In genomic region chr9:50700921-50701691, GRCm38 (mm10) we compare ENCODE assay signal across 9 mouse cellular contexts. TPM values are rescaled to one million over a fixed set of nuclear protein-coding genes. Genes with fewer than 3 reads are reported as not detected.
A peak's percentile ranks its signal among the peaks of the same experiment; 100 is the strongest.
DNase-seq lines count a peak whose midpoint lies in the region; ATAC-seq and TF ChIP-seq lines count a peak whose summit lies in the region.
"Had no signal": no experiment of that assay in that cellular context is flagged by ENCODE, and none has a peak within 500 bp of the region (broad histone marks: within the 10 kb centered on the region; RNA-seq: fewer than 3 reads in every experiment).

No protein-coding gene starts in this region.

- no peaks in the 10 kb centered on the region for H3K36me3 ChIP-seq in stomach, embryonic 14.5 days (ENCODE audit: control insufficient read depth, insufficient read depth, low read length)
- H3K36me3 ChIP-seq in thymus, adult 2 months (ENCODE audit: control insufficient read depth, insufficient read depth, low read length) = no peaks in the 10 kb centered on the region

- no peaks in the 10 kb centered on the region for H3K9me3 ChIP-seq in stomach, embryonic 14.5 days (ENCODE audit: control insufficient read depth, low read depth, low read length)

- DNase-seq in cerebellum, adult 11 months = peak; percentile 58
- no peak for DNase-seq in cerebellum, postnatal 4 days (ENCODE audit: low spot score in 2 of 2)
- peak; percentile 50 for DNase-seq in urinary bladder, postnatal 14 days (ENCODE audit: low spot score)
- DNase-seq in urinary bladder, adult 2 months (ENCODE audit: low spot score) = no peak
- peak; percentile 43 for DNase-seq in left cerebral cortex, adult 11 months (ENCODE audit: low spot score)
- DNase-seq in thymus, adult 2 months = no peak
- no peak for DNase-seq in frontal cortex, postnatal 14 days (ENCODE audit: low spot score in 2 of 2)

- no peak for TF ChIP-seq POLR2A in thymus, adult 2 months (IDR thresholded peaks at IDR 0.05; ENCODE audit: control insufficient read depth, extremely low read depth, insufficient read depth, low read length, poor library complexity)

- no peaks in the 10 kb centered on the region for H3K27me3 ChIP-seq in stomach, embryonic 14.5 days (ENCODE audit: control insufficient read depth, insufficient read depth, low read length)
- H3K27me3 ChIP-seq in thymus, adult 2 months (ENCODE audit: control insufficient read depth, insufficient read depth, low read length) = peaks cover 15% of the 10 kb centered on the region

- no peak overlapping the region for H3K4me3 ChIP-seq in stomach, embryonic 14.5 days (ENCODE audit: low read depth, low read length)
- no peak overlapping the region for H3K4me3 ChIP-seq in thymus, adult 2 months (ENCODE audit: control insufficient read depth, insufficient read depth, low read length)

- H3K4me2 ChIP-seq in stomach, embryonic 14.5 days (replicated peaks; ENCODE audit: low read depth, low read length) = no peak overlapping the region

- no peak overlapping the region for H3K27ac ChIP-seq in stomach, embryonic 14.5 days (ENCODE audit: low read length)
- H3K27ac ChIP-seq in thymus, adult 2 months (ENCODE audit: control insufficient read depth, insufficient read depth, low read length) = no peak overlapping the region

- no peak for TF ChIP-seq CTCF in thymus, adult 2 months (IDR thresholded peaks at IDR 0.05; ENCODE audit: borderline replicate concordance, control insufficient read depth, extremely low read depth, insufficient read depth, low read length, poor library complexity)

- H3K9ac ChIP-seq in stomach, embryonic 14.5 days (replicated peaks; ENCODE audit: low read depth, low read length) = no peak overlapping the region

- H3K4me1 ChIP-seq in stomach, embryonic 14.5 days (ENCODE audit: control insufficient read depth, insufficient read depth, low read length) = 0 out of 2 replicates have a peak, but pooled peaks cover 4% of the 10 kb centered on the region
- H3K4me1 ChIP-seq in thymus, adult 2 months (replicated peaks; ENCODE audit: control insufficient read depth, insufficient read depth, low read length) = peaks cover 9% of the 10 kb centered on the region

- WGBS in stomach, embryonic 14.5 days = 54% methylated on average over 11 of the region's 11 CpGs
- 71% methylated on average over 11 of the region's 11 CpGs for WGBS in thymus, adult 2 months

- ATAC-seq in stomach, embryonic 14.5 days (ENCODE audit: insufficient number of reproducible peaks, insufficient read depth, low FRiP score, low read depth) = peak; percentile 7; the same call in 1 of the 2 replicates

RNA-seq across cellular contexts. Expression of gene Dixdc1, which starts 38.2 kb away (rescaled TPM):
- 9.1 and 11.4 TPM in 2 replicates for polyA plus RNA-seq in urinary bladder, adult 2 months (2012; rRNA removed)
- 11.4 and 12.7 TPM in 2 replicates for polyA plus RNA-seq in stomach, embryonic 14.5 days (2014; fragmentation: Nextera tagmentation; extraction: Ambion mirVana)
- polyA plus RNA-seq in thymus, adult 2 months (2012; rRNA removed) = 0.37 and 0.77 TPM in 2 replicates

RNA-seq across cellular contexts. Expression of gene Dlat, which starts 41.5 kb away (rescaled TPM):
- 42.8 and 43.1 TPM in 2 replicates for polyA plus RNA-seq in urinary bladder, adult 2 months (2012; rRNA removed)
- polyA plus RNA-seq in stomach, embryonic 14.5 days (2014; fragmentation: Nextera tagmentation; extraction: Ambion mirVana) = 47.9 and 51.5 TPM in 2 replicates
- 23.8 and 24.5 TPM in 2 replicates for polyA plus RNA-seq in thymus, adult 2 months (2012; rRNA removed)

RNA-seq across cellular contexts. Expression of gene 2310030G06Rik, which starts 45.2 kb away (rescaled TPM):
- polyA plus RNA-seq in urinary bladder, adult 2 months (2012; rRNA removed) = 12.4 and 13.5 TPM in 2 replicates
- 12.3 and 13.0 TPM in 2 replicates for polyA plus RNA-seq in stomach, embryonic 14.5 days (2014; fragmentation: Nextera tagmentation; extraction: Ambion mirVana)
- 1.6 and 3.6 TPM in 2 replicates for polyA plus RNA-seq in thymus, adult 2 months (2012; rRNA removed)

RNA-seq across cellular contexts. Expression of gene Cryab, which starts 50.0 kb away (rescaled TPM):
- polyA plus RNA-seq in urinary bladder, adult 2 months (2012; rRNA removed) = 150 and 169 TPM in 2 replicates
- 43.7 and 47.9 TPM in 2 replicates for polyA plus RNA-seq in stomach, embryonic 14.5 days (2014; fragmentation: Nextera tagmentation; extraction: Ambion mirVana)
- 29.7 and 146 TPM in 2 replicates for polyA plus RNA-seq in thymus, adult 2 months (2012; rRNA removed)

RNA-seq across cellular contexts. Expression of gene Hspb2, which starts 51.0 kb away (rescaled TPM):
- polyA plus RNA-seq in urinary bladder, adult 2 months (2012; rRNA removed) = 48.5 and 54.7 TPM in 2 replicates
- 1.5 and 3.2 TPM in 2 replicates for polyA plus RNA-seq in stomach, embryonic 14.5 days (2014; fragmentation: Nextera tagmentation; extraction: Ambion mirVana)
- polyA plus RNA-seq in thymus, adult 2 months (2012; rRNA removed) = 3.8 and 16.7 TPM in 2 replicates
- polyA plus RNA-seq: neural tube, embryonic 14.5 days had no signal

Comparison
In these comparisons a context has a peak if more than half of its experiments do, and no peak if none do; other contexts are left out.
1. DNase-seq: peak in cerebellum, adult 11 months (single experiment), urinary bladder, postnatal 14 days (single experiment) and left cerebral cortex, adult 11 months (single experiment); none in cerebellum, postnatal 4 days (0 of 2), urinary bladder, adult 2 months (single experiment), thymus, adult 2 months (single experiment) and frontal cortex, postnatal 14 days (0 of 2).